Mouse (Mus musculus): ENCODE measurements around the gene Fam168a.
A peak's percentile ranks its signal among the peaks of the same experiment; 100 is the strongest.

Fam168a gene

DNA sequence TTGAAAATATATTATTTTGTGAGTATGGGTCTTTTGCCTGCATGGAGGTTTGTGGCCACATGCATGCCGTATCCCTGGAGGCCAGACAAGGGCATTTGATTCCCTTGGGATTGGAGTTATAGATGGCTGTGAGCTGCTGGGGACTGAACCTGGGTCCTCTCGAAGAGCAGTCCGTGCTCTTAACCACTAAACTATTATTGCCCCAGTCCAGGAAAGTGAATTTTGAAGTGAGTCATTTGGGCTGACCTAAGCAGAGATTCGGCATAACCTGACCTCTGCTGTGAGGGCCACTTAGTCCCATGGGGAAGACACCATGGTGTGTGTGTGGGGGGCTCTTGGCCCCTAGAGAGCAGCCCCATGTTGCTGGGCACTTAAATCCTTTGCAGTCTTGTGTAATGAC lies 164.9 kb downstream of the Fam168a start:
- no peak for DNase-seq

DNA sequence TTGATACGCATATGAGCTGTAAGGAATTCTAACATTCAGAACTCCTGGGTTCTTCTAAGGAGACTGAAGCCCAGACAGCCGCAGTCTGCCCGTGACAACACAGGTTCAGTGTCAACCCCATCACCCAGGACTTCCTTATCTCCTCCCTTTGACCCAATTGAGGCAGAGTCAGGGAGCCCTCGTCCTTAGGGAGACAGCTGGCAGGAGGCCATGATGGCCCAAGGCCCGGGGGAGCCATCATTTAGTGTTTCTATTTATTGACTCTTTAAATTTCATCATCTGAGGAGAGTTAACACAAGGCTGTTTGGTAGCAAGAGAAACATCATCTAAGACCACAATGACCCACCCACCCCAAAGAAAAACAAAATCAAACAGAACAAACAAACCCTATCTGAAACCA lies 165.5 kb downstream of the Fam168a start:
- no peak for DNase-seq

DNA sequence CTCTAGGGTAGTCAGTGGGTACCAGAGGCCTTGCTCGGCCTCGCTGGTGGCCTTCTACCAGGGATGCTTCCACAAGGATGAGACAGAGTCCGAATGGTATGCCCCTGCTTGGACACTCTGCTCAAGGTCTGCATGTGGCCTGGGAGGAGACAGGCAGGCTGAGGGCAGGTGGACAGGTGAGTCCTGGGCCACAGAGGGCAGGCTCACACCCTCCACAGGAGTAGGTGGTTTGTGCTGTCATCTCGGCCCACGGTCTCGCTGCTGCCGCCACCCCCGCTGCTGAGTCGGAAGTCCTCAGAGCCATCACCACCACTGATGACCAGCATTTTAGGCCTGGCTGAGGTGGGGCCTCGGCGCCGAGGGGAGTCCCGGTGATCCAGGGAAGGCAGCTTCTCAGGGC lies 166.8 kb downstream of the Fam168a start:
- no peak for DNase-seq

DNA sequence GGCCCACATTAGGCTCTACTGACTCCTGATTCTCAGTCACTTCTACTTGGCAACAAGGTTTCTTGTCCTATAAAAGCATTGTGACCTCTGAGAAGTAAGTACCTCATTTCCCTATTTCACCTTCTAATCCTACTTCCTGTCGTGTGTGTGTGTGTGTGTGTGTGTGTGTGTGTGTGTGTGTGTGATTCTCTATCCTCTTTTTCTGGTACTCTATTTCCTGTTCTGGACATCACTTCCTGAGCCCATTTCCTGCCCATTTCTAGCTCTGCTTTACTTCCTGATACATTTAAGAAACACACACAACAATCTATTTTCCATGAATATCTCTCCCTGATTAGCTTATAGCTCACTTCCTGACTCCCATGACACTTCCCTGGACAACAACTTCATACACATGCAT lies 169.4 kb downstream of the Fam168a start:
- DNase-seq, result no peak

DNA sequence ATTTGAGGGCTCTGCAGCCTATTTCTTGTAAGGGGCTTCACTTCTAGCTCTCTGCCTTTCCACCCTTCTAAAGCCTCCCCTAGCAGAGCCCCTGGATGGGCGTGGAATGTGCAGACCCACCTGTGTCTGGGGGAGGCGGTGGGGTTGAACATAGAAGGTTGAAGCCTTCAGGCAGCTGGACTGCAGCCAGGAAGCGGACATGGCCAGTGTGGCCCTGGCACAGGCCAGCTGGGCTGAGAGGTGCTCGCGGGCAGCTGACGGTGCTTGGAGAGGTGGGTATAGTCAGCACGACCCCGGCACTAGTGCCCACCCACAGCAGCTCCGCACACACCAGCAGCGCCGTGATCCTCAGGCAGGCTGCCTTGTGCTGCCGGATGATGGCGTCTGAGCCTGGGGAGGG lies 169.9 kb downstream of the Fam168a start:
- DNase-seq, result no peak

DNA sequence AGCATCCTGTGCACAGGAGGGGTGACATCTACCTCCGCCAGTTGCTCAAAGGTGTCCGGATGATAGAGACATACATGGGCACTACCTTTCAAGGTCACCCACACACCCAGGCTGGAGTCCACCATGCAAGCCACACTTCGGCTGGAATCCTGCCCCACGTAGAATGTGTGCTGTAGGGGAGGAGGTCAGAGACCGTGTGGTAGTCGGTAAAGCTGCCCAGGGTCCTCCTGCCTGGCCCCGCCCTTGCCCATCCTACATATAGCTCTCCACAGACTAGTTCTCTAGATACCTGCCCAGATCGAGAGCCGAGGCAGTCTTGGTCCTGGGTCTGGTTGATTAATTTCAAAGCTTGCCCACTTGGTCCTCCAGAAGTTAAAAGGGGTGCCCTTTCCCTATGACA lies 170.3 kb downstream of the Fam168a start:
- DNase-seq, result no peak

DNA sequence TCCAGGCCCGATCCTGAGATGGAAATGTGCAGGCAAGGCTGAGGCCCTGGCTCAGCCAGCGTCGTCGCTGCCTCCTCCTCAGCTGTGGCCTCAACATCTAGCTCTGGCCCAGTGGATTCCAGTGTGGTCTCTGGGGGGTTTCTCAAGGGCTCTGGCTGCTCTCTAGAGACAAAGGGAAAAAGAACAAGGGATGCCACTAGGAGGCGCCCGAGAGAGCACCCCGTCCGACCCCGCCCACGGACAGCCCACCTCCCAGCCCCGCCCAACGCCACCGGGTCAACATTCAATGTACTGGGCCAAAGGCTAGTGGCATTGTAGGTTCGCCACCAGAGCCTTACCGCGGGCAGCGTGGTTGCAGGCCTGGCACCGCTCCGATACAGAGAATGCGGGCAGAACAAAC lies 173.2 kb downstream of the Fam168a start:
- DNase-seq, result peak; percentile 58

DNA sequence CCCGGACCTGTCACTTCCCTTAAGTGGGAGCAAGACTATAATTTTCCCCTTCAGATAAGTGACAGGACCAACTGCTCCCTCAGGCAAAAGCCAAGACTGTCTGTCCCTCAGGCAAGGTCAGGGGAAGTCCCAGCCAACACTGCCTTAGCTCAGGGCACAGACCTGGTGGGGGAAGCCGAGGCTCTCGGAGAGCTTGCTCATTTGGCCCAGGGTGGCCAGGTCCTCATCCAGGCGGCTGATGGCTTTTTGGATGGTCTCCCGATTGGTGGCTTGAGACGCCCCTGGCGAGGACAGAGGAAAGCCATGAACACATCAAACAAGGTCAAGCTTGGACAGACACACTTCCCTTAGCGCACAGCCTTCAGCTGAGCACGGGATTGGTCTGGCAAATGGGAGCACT lies 175.1 kb downstream of the Fam168a start:
- no peak for DNase-seq

DNA sequence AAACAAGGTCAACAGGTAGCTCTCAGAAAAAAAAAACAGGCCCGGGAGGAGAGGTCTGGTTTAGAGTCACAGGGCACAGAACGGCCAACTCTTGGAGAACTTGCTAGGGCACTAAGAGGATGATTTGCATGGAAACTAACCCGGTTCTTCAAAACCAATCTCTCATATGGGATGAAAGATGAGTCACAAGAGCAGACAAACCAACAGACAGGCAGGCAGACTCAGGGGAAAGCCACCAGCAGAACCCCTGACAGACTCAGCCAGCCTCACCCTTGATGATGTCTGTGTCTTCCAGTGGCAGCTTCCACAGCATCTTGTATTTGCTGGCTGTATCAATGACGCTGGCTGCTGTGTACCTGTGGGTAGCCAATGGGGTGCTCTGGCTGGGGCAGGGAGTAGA lies 175.5 kb downstream of the Fam168a start:
- no peak for DNase-seq

DNA sequence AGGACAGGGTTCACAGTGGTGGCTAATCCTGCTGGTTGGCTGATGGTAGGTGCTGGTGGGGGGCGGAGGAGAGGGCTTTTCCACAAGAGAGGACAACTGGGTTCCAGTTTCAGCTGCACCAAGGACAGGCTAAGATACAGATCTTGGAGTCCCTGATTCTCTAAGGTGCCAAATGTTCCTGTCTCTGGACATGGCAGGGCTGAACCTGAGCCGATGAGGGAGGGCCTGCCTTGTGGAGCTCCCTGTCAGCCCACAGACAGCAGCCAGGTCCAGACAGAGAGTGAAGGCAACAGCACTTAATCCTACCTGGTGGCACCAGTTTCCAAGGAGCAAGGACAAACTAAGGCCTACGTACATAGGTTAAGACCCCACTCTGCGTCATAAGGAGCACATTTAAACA lies 178.0 kb downstream of the Fam168a start:
- DNase-seq, result no peak

DNA sequence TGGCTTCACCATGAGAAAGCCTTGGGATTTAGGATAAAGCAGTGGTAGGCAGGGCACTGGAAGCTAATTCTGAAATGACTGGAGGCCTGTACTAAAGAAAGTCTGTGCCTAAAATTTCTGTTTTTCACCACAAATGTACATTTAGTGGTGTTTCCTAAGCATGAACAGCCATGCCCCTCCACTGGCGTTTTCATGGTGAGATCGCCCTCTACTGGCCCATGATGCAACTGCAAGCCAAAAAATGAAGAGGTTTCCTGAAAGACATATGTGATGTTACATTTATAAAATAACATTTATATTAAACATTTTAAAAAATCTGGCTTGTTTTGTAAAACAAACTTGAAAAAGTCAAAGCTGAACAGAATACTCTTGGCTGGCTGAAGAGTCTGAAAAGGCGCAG lies 180.1 kb downstream of the Fam168a start:
- DNase-seq, result no peak

Data from right cerebral cortex, adult 18-20 months (tissue).